ENCODE assay signal across 19 mouse cellular contexts in the genomic region with DNA sequence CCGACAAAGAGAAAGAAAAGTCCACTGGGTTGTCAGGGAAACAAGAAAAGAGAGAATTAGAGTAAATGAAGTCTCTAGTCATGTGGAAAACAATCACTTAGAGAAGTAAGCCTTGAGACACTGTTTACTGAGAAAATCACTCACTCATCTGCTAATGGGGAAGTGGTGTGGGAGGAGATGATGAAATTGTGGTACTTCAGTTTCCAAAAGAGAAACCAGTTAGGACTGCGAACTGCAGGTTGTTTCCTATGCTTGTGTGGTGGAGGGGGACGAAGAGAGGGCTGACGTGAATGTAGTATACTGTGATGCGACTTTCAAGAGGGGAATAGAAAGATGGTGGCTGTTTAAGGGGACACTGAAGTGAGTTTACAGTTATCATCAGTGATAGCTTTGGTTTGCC. TPM values are rescaled to one million over a fixed set of nuclear protein-coding genes. Genes with fewer than 3 reads are reported as not detected.
DNase-seq lines count a peak whose midpoint lies in the region; ATAC-seq and TF ChIP-seq lines count a peak whose summit lies in the region.
"Had no signal": no experiment of that assay in that cellular context is flagged by ENCODE, and none has a peak within 500 bp of the region (broad histone marks: within the 10 kb centered on the region; RNA-seq: fewer than 3 reads in every experiment).

No protein-coding gene starts in this region.

- DNase-seq in spleen, postnatal 36 days (ENCODE audit: low spot score in 2 of 2) = peak; percentile 58 to 70
- no peak for DNase-seq in spleen, postnatal 10 days (ENCODE audit: low spot score in 2 of 2)
- peak; percentile 86 for DNase-seq in splenic B cell, adult 2 months (ENCODE audit: low read depth, low spot score)
- DNase-seq in urinary bladder, postnatal 36 days (ENCODE audit: low spot score in 2 of 2) = no peak
- no peak for DNase-seq in layer of hippocampus, adult 8-10 months (ENCODE audit: low spot score in 2 of 2)
- DNase-seq: adrenal gland, postnatal 10 days; cerebellum, adult 2 months; gastrocnemius, postnatal 10 days; liver, embryonic 13.5 days; midbrain, embryonic 14.5 days; right cerebral cortex, postnatal 25 days had no signal

- no peak overlapping the region for H3K27ac ChIP-seq in bone marrow macrophage, adult 2 months (ENCODE audit: insufficient read depth, low read depth, low read length)
- H3K27ac ChIP-seq in liver, embryonic 15.5 days (replicated peaks) = no peak overlapping the region
- H3K27ac ChIP-seq in forebrain, embryonic 15.5 days (replicated peaks) = no peak overlapping the region
- H3K27ac ChIP-seq: embryonic facial prominence, embryonic 10.5 days; forebrain, embryonic 12.5 days; hindbrain, postnatal 0 days; kidney, postnatal 0 days; liver, embryonic 13.5 days had no signal

- WGBS in liver, embryonic 15.5 days (ENCODE audit: insufficient replicate concordance) = 19% methylated on average over 5 of the region's 5 CpGs
- WGBS in forebrain, embryonic 15.5 days = 37% methylated on average over 5 of the region's 5 CpGs

- TF ChIP-seq POLR2A in bone marrow macrophage, adult 2 months (IDR thresholded peaks at IDR 0.05; ENCODE audit: borderline replicate concordance, low read depth, low read length) = no peak

- no peaks in the 10 kb centered on the region for H3K36me3 ChIP-seq in liver, embryonic 15.5 days (replicated peaks)
- no peaks in the 10 kb centered on the region for H3K36me3 ChIP-seq in splenic B cell, adult 2 months (ENCODE audit: control insufficient read depth, insufficient read depth, low read length, poor library complexity, severe bottlenecking)
- no peaks in the 10 kb centered on the region for H3K36me3 ChIP-seq in forebrain, embryonic 15.5 days
- H3K36me3 ChIP-seq: embryonic facial prominence, embryonic 10.5 days; forebrain, embryonic 12.5 days; liver, embryonic 13.5 days had no signal

- no peaks in the 10 kb centered on the region for H3K27me3 ChIP-seq in liver, embryonic 15.5 days
- H3K27me3 ChIP-seq in splenic B cell, adult 2 months (ENCODE audit: control insufficient read depth, insufficient read depth, low read length, poor library complexity, severe bottlenecking) = no peaks in the 10 kb centered on the region
- H3K27me3 ChIP-seq in forebrain, embryonic 15.5 days = no peaks in the 10 kb centered on the region
- H3K27me3 ChIP-seq: forebrain, embryonic 12.5 days; liver, embryonic 13.5 days had no signal

- no peak overlapping the region for H3K9ac ChIP-seq in liver, embryonic 15.5 days
- no peak overlapping the region for H3K9ac ChIP-seq in forebrain, embryonic 15.5 days (replicated peaks)
- H3K9ac ChIP-seq: forebrain, embryonic 12.5 days; liver, embryonic 13.5 days had no signal

- H3K9me3 ChIP-seq in liver, embryonic 15.5 days (replicated peaks) = no peaks in the 10 kb centered on the region
- no peaks in the 10 kb centered on the region for H3K9me3 ChIP-seq in forebrain, embryonic 15.5 days
- H3K9me3 ChIP-seq: embryonic facial prominence, embryonic 10.5 days; forebrain, embryonic 12.5 days; liver, embryonic 13.5 days had no signal

- no peak overlapping the region for H3K4me2 ChIP-seq in liver, embryonic 15.5 days
- no peak overlapping the region for H3K4me2 ChIP-seq in forebrain, embryonic 15.5 days (replicated peaks)
- H3K4me2 ChIP-seq: forebrain, embryonic 12.5 days; liver, embryonic 13.5 days had no signal

- peaks cover 16% of the 10 kb centered on the region for H3K4me1 ChIP-seq in bone marrow macrophage, adult 2 months (ENCODE audit: control insufficient read depth, insufficient read depth, low read length)
- no peaks in the 10 kb centered on the region for H3K4me1 ChIP-seq in liver, embryonic 15.5 days (replicated peaks)
- H3K4me1 ChIP-seq in forebrain, embryonic 15.5 days = no peaks in the 10 kb centered on the region
- H3K4me1 ChIP-seq: embryonic facial prominence, embryonic 10.5 days; forebrain, embryonic 12.5 days; liver, embryonic 13.5 days had no signal

- TF ChIP-seq CTCF in bone marrow macrophage, adult 2 months (IDR thresholded peaks at IDR 0.05; ENCODE audit: low read depth, low read length) = no peak

- ATAC-seq in liver, embryonic 15.5 days (ENCODE audit: insufficient read depth) = 0 out of 2 replicates have a peak, but pooled peaks have one; percentile 12
- no peak for ATAC-seq in forebrain, embryonic 15.5 days (replicated peaks)
- ATAC-seq: hindbrain, postnatal 0 days had no signal

- peak overlapping the region; percentile 17 for H3K4me3 ChIP-seq in bone marrow macrophage, adult 2 months (ENCODE audit: insufficient read depth, low read length)
- H3K4me3 ChIP-seq in liver, embryonic 15.5 days (replicated peaks) = no peak overlapping the region
- H3K4me3 ChIP-seq in forebrain, embryonic 15.5 days = no peak overlapping the region
- H3K4me3 ChIP-seq: embryonic facial prominence, embryonic 10.5 days; forebrain, embryonic 12.5 days; liver, embryonic 13.5 days had no signal

RNA-seq across cellular contexts. Expression of a gene that starts 17.6 kb away (rescaled TPM):
- polyA plus RNA-seq in bone marrow macrophage, adult 2 months (2012; ENCODE audit: insufficient read depth, insufficient read length, missing spikeins) = 0.46 and 0.69 TPM in 2 replicates
- polyA plus RNA-seq in liver, embryonic 15.5 days (2015; fragmentation: Nextera tagmentation; extraction: Ambion mirVana) = 0.40 and 0.41 TPM in 2 replicates
- total RNA-seq in layer of hippocampus, adult 8-10 months (2022) = 1 to 10 TPM; 3.2 to 4.8 (median 4.3) TPM
- polyA plus RNA-seq in forebrain, embryonic 15.5 days (2015; fragmentation: Nextera tagmentation; extraction: Ambion mirVana) = 0.92 and 1.5 TPM in 2 replicates

RNA-seq across cellular contexts. Expression of a gene that starts 25.6 kb away (rescaled TPM):
- 0.24 and 0.84 TPM in 2 replicates for polyA plus RNA-seq in bone marrow macrophage, adult 2 months (2012; ENCODE audit: insufficient read depth, insufficient read length, missing spikeins)
- 0.22 and 0.25 TPM in 2 replicates for polyA plus RNA-seq in liver, embryonic 15.5 days (2015; fragmentation: Nextera tagmentation; extraction: Ambion mirVana)
- total RNA-seq in layer of hippocampus, adult 8-10 months (2022) = not detected
- 0.10 and 0.13 TPM in 2 replicates for polyA plus RNA-seq in forebrain, embryonic 15.5 days (2015; fragmentation: Nextera tagmentation; extraction: Ambion mirVana)
- total RNA-seq: gastrocnemius, postnatal 10 days; hindbrain, postnatal 0 days; left cerebral cortex, adult 18-20 months had no signal
- polyA plus RNA-seq: cerebellum, adult 2 months had no signal

RNA-seq across cellular contexts. Expression of a gene that starts 37.1 kb away (rescaled TPM):
- 2.4 and 2.7 TPM in 2 replicates for polyA plus RNA-seq in bone marrow macrophage, adult 2 months (2012; ENCODE audit: insufficient read depth, insufficient read length, missing spikeins)
- polyA plus RNA-seq in liver, embryonic 15.5 days (2015; fragmentation: Nextera tagmentation; extraction: Ambion mirVana) = 23.6 and 27.2 TPM in 2 replicates
- 1 to 10 TPM in 1 of 4 experiments, under 1 TPM in 1, not detected in 2; 0.07 to 1.0 TPM for total RNA-seq in layer of hippocampus, adult 8-10 months (2022)
- polyA plus RNA-seq in forebrain, embryonic 15.5 days (2015; fragmentation: Nextera tagmentation; extraction: Ambion mirVana) = 1.5 and 1.8 TPM in 2 replicates

RNA-seq across cellular contexts. Expression of a gene that starts 48.6 kb away (rescaled TPM):
- polyA plus RNA-seq in bone marrow macrophage, adult 2 months (2012; ENCODE audit: insufficient read depth, insufficient read length, missing spikeins) = not detected in 2 replicates
- polyA plus RNA-seq in liver, embryonic 15.5 days (2015; fragmentation: Nextera tagmentation; extraction: Ambion mirVana) = 0.06 and 0.08 TPM in 2 replicates
- not detected for total RNA-seq in layer of hippocampus, adult 8-10 months (2022)
- polyA plus RNA-seq in forebrain, embryonic 15.5 days (2015; fragmentation: Nextera tagmentation; extraction: Ambion mirVana) = 0.14 TPM in 1 of 2 replicates, not detected in the other
- total RNA-seq: adrenal gland, postnatal 10 days; gastrocnemius, postnatal 10 days; left cerebral cortex, adult 18-20 months had no signal
- polyA plus RNA-seq: embryonic facial prominence, embryonic 10.5 days; forebrain, embryonic 12.5 days had no signal

Comparison
In these comparisons a context has a peak if more than half of its experiments do, and no peak if none do; other contexts are left out.
1. DNase-seq: peak in spleen, postnatal 36 days (2 of 2) and splenic B cell, adult 2 months (single experiment); none in spleen, postnatal 10 days (0 of 2), urinary bladder, postnatal 36 days (0 of 2) and layer of hippocampus, adult 8-10 months (0 of 2).